Mouse (Mus musculus): Measurements from ENCODE around the gene Myo1h.

- TF ChIP-seq CTCF (IDR thresholded peaks at IDR 0.05; ENCODE audit: extremely low read depth, insufficient read depth, low read length), result no peak
- TF ChIP-seq POLR2A (IDR thresholded peaks at IDR 0.05; ENCODE audit: extremely low read depth, insufficient read depth, low read length), result no peak
Measured at GRCm38 (mm10) chr5:114371331-114371730, 82.4 kb downstream of the Myo1h start.
